Mouse (Mus musculus) liver, embryonic 14.5 days (tissue): ENCODE results near the gene Camk1.

Source experiments
- CTCF ChIP-seq: IDR thresholded peaks from 2 replicates; pipeline ENCODE4 v1.5.1; 2016; ENCODE audit warnings: antibody characterized with exemption, low read depth, control low read depth
- EP300 ChIP-seq: IDR thresholded peaks from 2 replicates; pipeline ENCODE4 v1.6.1; 2016; ENCODE audit warnings: antibody characterized with exemption, low read depth

DNA sequence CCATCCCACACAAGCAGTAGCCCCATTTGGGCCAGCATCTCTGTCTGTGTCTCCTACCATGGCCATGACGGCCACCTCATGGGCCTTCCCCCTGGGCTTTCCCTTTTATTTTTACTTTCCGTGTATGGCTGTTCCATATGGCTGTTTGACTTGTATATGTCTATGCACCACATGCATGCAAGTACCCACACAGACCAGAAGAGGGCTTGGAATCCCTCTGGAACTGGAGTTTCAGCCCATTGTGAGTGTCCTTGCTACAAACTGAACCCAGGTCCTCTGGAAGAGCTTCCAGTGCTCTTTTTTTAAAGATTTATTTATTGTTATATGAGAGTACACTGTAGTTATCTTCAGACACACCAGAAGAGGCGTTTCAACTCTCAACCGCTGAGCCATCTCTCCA is 17.7 kb upstream of the Camk1 start:
- TF ChIP-seq CTCF (peak; percentile 31; the same call in 1 of the 2 replicates), EP300 (no peak)
